ENCODE assay signal across 10 mouse cellular contexts in the genomic region with DNA sequence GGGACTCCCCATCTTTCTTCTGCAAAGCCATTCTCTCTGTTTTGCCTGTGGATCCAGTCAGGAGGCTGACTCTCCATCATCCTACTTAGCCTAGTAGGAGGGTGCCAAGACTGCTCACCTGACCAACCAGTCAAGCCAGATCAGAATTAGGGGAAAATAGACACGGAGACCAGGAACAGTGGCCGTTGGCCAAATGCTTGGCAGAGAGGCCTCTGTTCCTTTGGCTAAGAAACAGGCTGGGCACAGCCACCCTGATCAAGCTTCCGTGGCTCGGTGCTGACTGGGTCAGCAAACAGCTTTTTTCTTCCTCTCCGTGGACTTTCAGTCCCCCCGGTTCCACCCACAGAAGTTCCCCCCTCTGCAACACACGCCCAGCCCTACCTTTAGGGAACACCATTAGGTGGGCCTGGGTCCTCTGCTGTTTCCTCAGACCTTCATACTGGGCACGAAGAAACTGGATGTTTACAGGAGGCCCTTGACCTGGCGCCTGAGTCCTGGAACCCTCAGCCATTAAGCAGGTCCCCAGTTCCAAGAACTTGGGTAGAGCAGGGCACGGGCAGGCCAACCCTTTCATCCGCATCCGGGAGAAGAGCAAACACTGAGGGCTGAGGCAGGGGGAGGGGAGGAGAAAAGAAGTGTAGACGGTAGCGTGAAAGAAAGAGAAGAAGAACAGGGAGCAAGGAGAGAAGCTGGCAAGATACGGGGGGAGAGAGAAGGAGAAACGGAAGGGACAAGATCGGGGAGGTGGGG. TPM values are rescaled to one million over a fixed set of nuclear protein-coding genes. Genes with fewer than 3 reads are reported as not detected.
DNase-seq lines count a peak whose midpoint lies in the region; ATAC-seq and TF ChIP-seq lines count a peak whose summit lies in the region.
"Had no signal": no experiment of that assay in that cellular context is flagged by ENCODE, and none has a peak within 500 bp of the region (broad histone marks: within the 10 kb centered on the region; RNA-seq: fewer than 3 reads in every experiment).

No protein-coding gene starts in this region.

- H3K9me3 ChIP-seq in heart, embryonic 11.5 days (replicated peaks; ENCODE audit: control insufficient read depth, low read length): no peaks in the 10 kb centered on the region; the same call in 1 of the 2 replicates
- no peaks in the 10 kb centered on the region for H3K9me3 ChIP-seq in kidney, postnatal 0 days (replicated peaks; ENCODE audit: low read length)
- H3K9me3 ChIP-seq in lung, embryonic 16.5 days (ENCODE audit: control insufficient read depth, low read length): no peaks in the 10 kb centered on the region
- H3K9me3 ChIP-seq: midbrain, embryonic 12.5 days had no signal

- peak overlapping the region; percentile 65 for H3K4me2 ChIP-seq in heart, embryonic 11.5 days
- H3K4me2 ChIP-seq in kidney, postnatal 0 days (ENCODE audit: low read length): peak overlapping the region; percentile 55
- H3K4me2 ChIP-seq in lung, embryonic 16.5 days (ENCODE audit: low read depth, low read length): peak overlapping the region; percentile 51
- H3K4me2 ChIP-seq: midbrain, embryonic 12.5 days had no signal

- no peak for TF ChIP-seq CTCF in kidney, postnatal 0 days (IDR thresholded peaks at IDR 0.05; ENCODE audit: low read depth)

- peak overlapping the region; percentile 4; the same call in 1 of the 2 replicates for H3K9ac ChIP-seq in heart, embryonic 11.5 days (ENCODE audit: low read depth, low read length)
- peak overlapping the region; percentile 46; the same call in 1 of the 2 replicates for H3K9ac ChIP-seq in kidney, postnatal 0 days (ENCODE audit: low read depth, low read length)
- peak overlapping the region; percentile 33 for H3K9ac ChIP-seq in lung, embryonic 16.5 days (ENCODE audit: low read length)
- H3K9ac ChIP-seq: midbrain, embryonic 12.5 days had no signal

- peaks cover 8% of the 10 kb centered on the region for H3K4me1 ChIP-seq in heart, embryonic 11.5 days (ENCODE audit: control insufficient read depth, insufficient read depth, low read length)
- peaks cover 8% of the 10 kb centered on the region for H3K4me1 ChIP-seq in kidney, postnatal 0 days (replicated peaks; ENCODE audit: insufficient read depth, low read length)
- H3K4me1 ChIP-seq in lung, embryonic 16.5 days (replicated peaks; ENCODE audit: control insufficient read depth, insufficient read depth, low read length): peaks cover 10% of the 10 kb centered on the region

- H3K36me3 ChIP-seq in heart, embryonic 11.5 days (ENCODE audit: control insufficient read depth, insufficient read depth, low read length): no peaks in the 10 kb centered on the region
- H3K36me3 ChIP-seq in kidney, postnatal 0 days (ENCODE audit: insufficient read depth, low read length): no peaks in the 10 kb centered on the region
- H3K36me3 ChIP-seq in lung, embryonic 16.5 days (ENCODE audit: control insufficient read depth, insufficient read depth, low read length): no peaks in the 10 kb centered on the region
- H3K36me3 ChIP-seq: midbrain, embryonic 12.5 days had no signal

- peak; percentile 59 for DNase-seq in adrenal gland, postnatal 10 days
- no peak for DNase-seq in adrenal gland, postnatal 4 days (ENCODE audit: low spot score in 2 of 2)
- DNase-seq in urinary bladder, adult 18-20 months (ENCODE audit: low spot score in 2 of 2): peak; percentile 16 to 25
- no peak for DNase-seq in urinary bladder, postnatal 10 days (ENCODE audit: low spot score)
- DNase-seq in kidney, postnatal 0 days (ENCODE audit: low spot score): no peak
- no peak for DNase-seq in embryo, embryonic 9.5 days (ENCODE audit: extremely low spot score)

- H3K27me3 ChIP-seq in heart, embryonic 11.5 days (ENCODE audit: control insufficient read depth, insufficient read depth, low read length): 0 out of 2 replicates have a peak, but pooled peaks cover 6% of the 10 kb centered on the region
- no peaks in the 10 kb centered on the region for H3K27me3 ChIP-seq in kidney, postnatal 0 days (ENCODE audit: insufficient read depth, low read length)
- H3K27me3 ChIP-seq in lung, embryonic 16.5 days (ENCODE audit: control insufficient read depth, insufficient read depth, low read depth, low read length): no peaks in the 10 kb centered on the region

- peak overlapping the region; percentile 27; the same call in 1 of the 2 replicates for H3K4me3 ChIP-seq in heart, embryonic 11.5 days (ENCODE audit: low read depth, low read length)
- H3K4me3 ChIP-seq in kidney, postnatal 0 days (replicated peaks; ENCODE audit: low read depth, low read length): peak overlapping the region; percentile 29
- H3K4me3 ChIP-seq in lung, embryonic 16.5 days (ENCODE audit: low read length): peak overlapping the region; percentile 37
- H3K4me3 ChIP-seq: midbrain, embryonic 12.5 days had no signal

- H3K27ac ChIP-seq in heart, embryonic 11.5 days (ENCODE audit: low read depth, low read length): no peak overlapping the region
- peak overlapping the region; percentile 75 for H3K27ac ChIP-seq in kidney, postnatal 0 days
- peak overlapping the region; percentile 82 for H3K27ac ChIP-seq in lung, embryonic 16.5 days (ENCODE audit: low read length)
- H3K27ac ChIP-seq: midbrain, embryonic 12.5 days had no signal

- no peak for ATAC-seq in heart, embryonic 11.5 days (replicated peaks; ENCODE audit: insufficient number of reproducible peaks, low FRiP score, low TSS enrichment)
- 0 out of 2 replicates have a peak, but pooled peaks have one; percentile 49 for ATAC-seq in kidney, postnatal 0 days (replicated peaks; ENCODE audit: low FRiP score, low read depth)
- peak; percentile 68 for ATAC-seq in lung, embryonic 16.5 days (ENCODE audit: low read depth)

- 33% methylated on average over 17 of the region's 17 CpGs for WGBS in heart, embryonic 11.5 days (ENCODE audit: insufficient replicate concordance)
- 27% methylated on average over 17 of the region's 17 CpGs for WGBS in kidney, postnatal 0 days
- WGBS in lung, embryonic 16.5 days: 22% methylated on average over 17 of the region's 17 CpGs

RNA-seq across cellular contexts. Expression of a gene that starts 0.7 kb away (rescaled TPM):
- total RNA-seq in adrenal gland, postnatal 10 days (2021): 1 to 10 TPM; 6.3 to 6.7 TPM
- total RNA-seq in adrenal gland, postnatal 4 days (2021): 10 to 100 TPM; 10.1 to 10.2 TPM
- polyA plus RNA-seq in heart, embryonic 11.5 days (2014; fragmentation: Nextera tagmentation; extraction: Ambion mirVana): 0.07 and 0.10 TPM in 2 replicates
- polyA plus RNA-seq in kidney, postnatal 0 days (2015; fragmentation: Nextera tagmentation; extraction: Ambion mirVana): 2.3 and 2.7 TPM in 2 replicates
- polyA plus RNA-seq in lung, embryonic 16.5 days (2015; fragmentation: Nextera tagmentation; extraction: Ambion mirVana): 3.4 and 3.5 TPM in 2 replicates
- total RNA-seq: common myeloid progenitor, adult 5-6 weeks had no signal

RNA-seq across cellular contexts. Expression of a gene that starts 40.8 kb away (rescaled TPM):
- total RNA-seq in adrenal gland, postnatal 10 days (2021): 100 to 1,000 TPM; 234 to 247 TPM
- 100 to 1,000 TPM; 263 to 266 TPM for total RNA-seq in adrenal gland, postnatal 4 days (2021)
- polyA plus RNA-seq in heart, embryonic 11.5 days (2014; fragmentation: Nextera tagmentation; extraction: Ambion mirVana): 318 and 328 TPM in 2 replicates
- 483 and 497 TPM in 2 replicates for polyA plus RNA-seq in kidney, postnatal 0 days (2015; fragmentation: Nextera tagmentation; extraction: Ambion mirVana)
- 444 and 474 TPM in 2 replicates for polyA plus RNA-seq in lung, embryonic 16.5 days (2015; fragmentation: Nextera tagmentation; extraction: Ambion mirVana)

Comparison
In these comparisons a context has a peak if more than half of its experiments do, and no peak if none do; other contexts are left out.
1. DNase-seq: peak in adrenal gland, postnatal 10 days (single experiment) and urinary bladder, adult 18-20 months (2 of 2); none in adrenal gland, postnatal 4 days (0 of 2), urinary bladder, postnatal 10 days (single experiment), kidney, postnatal 0 days (single experiment) and embryo, embryonic 9.5 days (single experiment).
2. Peak in every context shown above with its lines, with median percentiles within 50 percentile points of each other: H3K4me2 ChIP-seq, H3K4me3 ChIP-seq and H3K9ac ChIP-seq.